Mouse (Mus musculus) midbrain, postnatal 0 days (tissue): ENCODE data around the gene Col4a1. TPM values are rescaled to one million over a fixed set of nuclear protein-coding genes. Genes with fewer than 3 reads are reported as not detected.
A peak's percentile ranks its signal among the peaks of the same experiment; 100 is the strongest.

Source experiments
- ATAC-seq: fragments of 200-750 bp; cut with Nextera tagmentation; 2 replicates; pipeline ENCODE4 v1.8.0; 2017; ENCODE audit warnings: moderate number of reproducible peaks, mild to moderate bottlenecking, moderate TSS enrichment, moderate library complexity; ENCODE audit not compliant: low FRiP score
- DNase-seq: peaks from one replicate; pipeline ENCODE4 v3.0.0-alpha.2; 2015; ENCODE audit warnings: low spot score
- H3K27ac ChIP-seq: fragments of 300-500 bp; sonication (generic); 2 replicates; pipeline ENCODE4 v1.5.1; 2014; ENCODE audit warnings: low read depth, mild to moderate bottlenecking, low read length, mixed read lengths
- H3K27me3 ChIP-seq: fragments of 300-500 bp; sonication (generic); 2 replicates; pipeline ENCODE4 v1.6.1; 2014; ENCODE audit warnings: low read length, control low read depth, mixed read lengths; ENCODE audit not compliant: insufficient read depth
- H3K36me3 ChIP-seq: fragments of 300-500 bp; sonication (generic); 2 replicates; pipeline ENCODE4 v1.6.1; 2014; ENCODE audit warnings: low read length, control low read depth, mixed read lengths; ENCODE audit not compliant: insufficient read depth
- H3K4me1 ChIP-seq: fragments of 300-500 bp; sonication (generic); 2 replicates; pipeline ENCODE4 v1.6.1; 2014; ENCODE audit warnings: mild to moderate bottlenecking, control low read depth, antibody characterized with exemption, low read length, mixed read lengths; ENCODE audit not compliant: insufficient read depth
- H3K4me2 ChIP-seq: fragments of 300-500 bp; sonication (generic); 2 replicates; pipeline ENCODE4 v1.6.1; 2014; ENCODE audit warnings: low read depth, mild to moderate bottlenecking, low read length, mixed read lengths; ENCODE audit not compliant: poor library complexity, severe bottlenecking
- H3K4me3 ChIP-seq: fragments of 300-500 bp; sonication (generic); 2 replicates; pipeline ENCODE4 v1.5.1; 2014; ENCODE audit warnings: low read depth, mild to moderate bottlenecking, low read length, moderate library complexity
- H3K9ac ChIP-seq: fragments of 300-500 bp; sonication (generic); replicated peaks from 2 replicates; pipeline ENCODE4 v1.6.1; 2014; ENCODE audit warnings: mild to moderate bottlenecking, low read length, moderate library complexity, mixed read lengths; ENCODE audit not compliant: poor library complexity, severe bottlenecking
- H3K9me3 ChIP-seq: fragments of 300-500 bp; sonication (generic); 2 replicates; pipeline ENCODE4 v1.6.1; 2016; ENCODE audit warnings: low read length, control low read depth
- CTCF ChIP-seq: IDR thresholded peaks from 2 replicates; pipeline ENCODE4 v1.5.1; 2016; ENCODE audit warnings: antibody characterized with exemption, mild to moderate bottlenecking
- WGBS: fragments of 180-500 bp; shearing (Covaris S2); extraction: QIAGEN DNeasy Blood & Tissue Kit; methylation state at CpG from one replicate; pipeline ENCODE4 v1.1.7; 2014; 5-methylcytosine and 5-hydroxymethylcytosine counted together
- polyA plus RNA-seq: library from polyadenylated mRNA; unstranded; fragments of >200 nt; fragmentation: Nextera tagmentation; extraction: Ambion mirVana; gene quantifications from 2 replicates; pipeline ENCODE4 v1.2.1, GENCODE M21; 2015
- total RNA-seq: library from RNA; depleted of rRNA; stranded (reverse); fragments of >200 nt; gene quantifications from 2 replicates; pipeline ENCODE4 v1.2.3, GENCODE M21; 2014

Gene Col4a1
- total and polyA plus RNA-seq, 2 experiments from 2014 or later: 45.2 to 219 TPM

DNA sequence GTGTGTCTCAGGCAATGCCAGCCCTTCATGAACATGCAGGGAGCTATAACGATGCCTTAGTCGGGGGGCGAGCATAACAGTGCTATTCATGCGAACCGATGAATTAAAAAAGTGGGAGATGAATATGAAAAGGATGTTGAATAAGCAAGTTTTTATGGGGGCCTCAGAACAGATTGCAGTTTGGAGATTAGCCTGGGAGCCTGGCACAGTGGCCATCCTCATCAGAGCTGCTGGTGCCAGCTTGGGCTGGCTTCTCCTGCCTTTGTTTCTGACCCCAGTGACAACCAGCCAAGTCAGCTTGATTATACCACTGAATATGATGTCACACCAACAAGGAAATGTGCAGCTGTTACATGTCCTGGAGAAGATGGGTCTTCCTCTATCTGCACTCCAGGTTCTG is 23.7 kb upstream of the Col4a1 start:
- TF ChIP-seq CTCF: no peak
- Histone ChIP-seq H3K27me3 (no peaks in the 10 kb centered on the region), H3K27ac (no peak overlapping the region), H3K4me1 (no peaks in the 10 kb centered on the region), H3K4me2 (no peak overlapping the region), H3K9me3 (no peaks in the 10 kb centered on the region), H3K4me3 (no peak overlapping the region), H3K9ac (no peak overlapping the region), H3K36me3 (no peaks in the 10 kb centered on the region)
- DNase-seq (peak; percentile 60), ATAC-seq (no peak; the same call in 1 of the 2 replicates)
- 76% methylated on average over 5 of the region's 5 CpGs for WGBS

DNA sequence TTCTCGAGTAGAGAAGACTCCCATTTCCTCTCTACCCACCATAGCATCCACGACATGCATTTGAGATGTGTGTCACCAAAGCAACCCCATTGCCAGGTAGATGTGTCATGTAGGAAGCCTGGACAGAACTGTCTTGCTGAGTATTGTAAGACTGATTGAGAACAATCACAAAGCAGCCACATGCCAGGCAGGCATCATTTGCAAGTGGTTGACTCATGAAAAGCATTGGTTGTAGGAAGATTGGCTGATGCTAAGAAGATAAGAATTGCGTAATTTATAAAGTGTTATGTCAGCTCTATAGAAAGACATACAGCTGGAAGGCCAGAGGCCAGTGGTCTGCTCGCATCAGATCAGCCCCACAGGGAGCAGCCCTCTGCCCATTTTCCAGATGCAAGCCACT is 22.6 kb upstream of the Col4a1 start:
- H3K4me2 ChIP-seq: no peak overlapping the region
- H3K27ac ChIP-seq: no peak overlapping the region
- DNase-seq (no peak), ATAC-seq (no peak)
- TF ChIP-seq CTCF: no peak
- H3K4me1 ChIP-seq: no peaks in the 10 kb centered on the region
- H3K27me3 ChIP-seq: no peaks in the 10 kb centered on the region
- 86% methylated on average over 4 of the region's 4 CpGs for WGBS
- H3K4me3 ChIP-seq: no peak overlapping the region
- no peaks in the 10 kb centered on the region for H3K36me3 ChIP-seq
- no peaks in the 10 kb centered on the region for H3K9me3 ChIP-seq
- no peak overlapping the region for H3K9ac ChIP-seq

GRCm38 (mm10) chr8:11334493-11334892 is 21.9 kb upstream of the Col4a1 start:
- TF ChIP-seq CTCF: no peak
- H3K4me3 ChIP-seq: no peak overlapping the region
- no peak overlapping the region for H3K4me2 ChIP-seq
- no peaks in the 10 kb centered on the region for H3K9me3 ChIP-seq
- no peak overlapping the region for H3K27ac ChIP-seq
- ATAC-seq: no peak
- 90% methylated on average over 3 of the region's 3 CpGs for WGBS
- no peaks in the 10 kb centered on the region for H3K36me3 ChIP-seq
- H3K9ac ChIP-seq: no peak overlapping the region
- H3K4me1 ChIP-seq: no peaks in the 10 kb centered on the region
- no peak for DNase-seq
- H3K27me3 ChIP-seq: no peaks in the 10 kb centered on the region

DNA sequence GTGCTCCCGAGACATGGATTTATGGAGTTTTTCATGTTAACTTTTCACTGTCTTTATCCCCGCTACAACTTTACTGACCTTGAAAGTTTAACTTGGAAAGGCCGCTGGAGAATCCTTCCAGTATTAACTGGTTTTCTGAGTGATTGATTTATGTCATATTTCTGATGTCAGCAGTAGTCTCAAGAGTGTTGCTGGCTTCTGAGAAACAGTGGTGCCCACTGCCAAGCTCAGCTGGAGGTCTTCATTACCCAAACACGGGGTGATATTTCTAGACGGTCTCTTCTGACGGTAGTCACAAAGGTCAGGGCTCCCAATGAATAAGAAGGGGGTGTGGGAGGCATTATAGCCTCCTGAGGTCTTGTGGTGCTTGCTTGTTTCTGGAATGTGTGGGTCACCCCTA is 21.1 kb upstream of the Col4a1 start:
- H3K4me1 ChIP-seq: no peaks in the 10 kb centered on the region
- no peak for TF ChIP-seq CTCF
- 79% methylated on average over 6 of the region's 6 CpGs for WGBS
- no peak overlapping the region for H3K4me3 ChIP-seq
- no peak for DNase-seq
- no peak overlapping the region for H3K4me2 ChIP-seq
- no peaks in the 10 kb centered on the region for H3K9me3 ChIP-seq
- H3K27ac ChIP-seq: no peak overlapping the region
- H3K36me3 ChIP-seq: no peaks in the 10 kb centered on the region
- H3K9ac ChIP-seq: no peak overlapping the region
- H3K27me3 ChIP-seq: no peaks in the 10 kb centered on the region
- ATAC-seq: no peak

GRCm38 (mm10) chr8:11331561-11331960 is 18.9 kb upstream of the Col4a1 start:
- no peak overlapping the region for H3K9ac ChIP-seq
- 77% methylated on average over 4 of the region's 4 CpGs for WGBS
- H3K27ac ChIP-seq: no peak overlapping the region
- no peak for ATAC-seq
- no peak overlapping the region for H3K4me3 ChIP-seq
- TF ChIP-seq CTCF: no peak
- no peaks in the 10 kb centered on the region for H3K27me3 ChIP-seq
- no peak for DNase-seq
- no peaks in the 10 kb centered on the region for H3K9me3 ChIP-seq
- no peak overlapping the region for H3K4me2 ChIP-seq
- no peaks in the 10 kb centered on the region for H3K4me1 ChIP-seq
- no peaks in the 10 kb centered on the region for H3K36me3 ChIP-seq

GRCm38 (mm10) chr8:11327722-11328417 is 15.2 kb upstream of the Col4a1 start:
- WGBS: 63% methylated on average over 5 of the region's 5 CpGs

More at GRCm38 (mm10) chr8:11327722-11328417, 15.2 kb upstream of the Col4a1 start:
- Histone ChIP-seq H3K4me1 (no peaks in the 10 kb centered on the region), H3K9me3 (no peaks in the 10 kb centered on the region), H3K27me3 (no peaks in the 10 kb centered on the region), H3K27ac (no peak overlapping the region), H3K4me3 (no peak overlapping the region), H3K4me2 (no peak overlapping the region), H3K9ac (no peak overlapping the region), H3K36me3 (no peaks in the 10 kb centered on the region)
- no peak for DNase-seq
- no peak for ATAC-seq
- no peak for TF ChIP-seq CTCF
